Mouse (Mus musculus): ENCODE measurements around the gene Gpa33.

DNA sequence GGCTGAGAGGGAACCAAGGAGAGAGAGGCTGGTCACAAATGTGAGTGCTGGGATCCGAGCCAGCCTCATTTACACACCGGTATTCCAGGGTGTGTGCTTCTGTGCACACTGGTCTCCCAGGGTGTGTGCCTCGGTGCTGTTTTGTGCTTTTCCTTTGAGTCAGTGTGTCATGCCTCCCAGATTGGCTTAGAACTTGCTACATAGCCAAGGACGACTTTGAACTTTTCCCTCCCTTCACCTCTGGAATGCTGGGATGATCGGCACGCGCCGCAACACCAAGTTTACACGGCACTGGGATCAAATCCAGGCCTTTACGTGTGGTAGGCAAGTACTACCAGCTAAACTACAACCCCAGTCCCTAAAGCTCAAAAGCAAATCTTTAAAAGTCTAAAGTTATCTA lies 22.0 kb downstream of the Gpa33 start:
- TF ChIP-seq POLR2A (IDR thresholded peaks at IDR 0.05; ENCODE audit: insufficient read depth, low read depth, low read length) = no peak
- no peak for TF ChIP-seq CTCF (IDR thresholded peaks at IDR 0.05)
